Mouse (Mus musculus): ENCODE data around the gene Dock2. TPM values are rescaled to one million over a fixed set of nuclear protein-coding genes. Genes with fewer than 3 reads are reported as not detected.
"Not testable (repeated sequence)": the region's sequence is repeated elsewhere in the genome, so short reads cannot be mapped to it uniquely, and the experiment has no call there.

Dock2 gene
- total RNA-seq (2014; rRNA removed): 0.93 and 1.0 TPM in 2 replicates
- 0.67 and 1.4 TPM in 2 replicates for polyA plus RNA-seq (2015; fragmentation: Nextera tagmentation; extraction: Ambion mirVana)

DNA sequence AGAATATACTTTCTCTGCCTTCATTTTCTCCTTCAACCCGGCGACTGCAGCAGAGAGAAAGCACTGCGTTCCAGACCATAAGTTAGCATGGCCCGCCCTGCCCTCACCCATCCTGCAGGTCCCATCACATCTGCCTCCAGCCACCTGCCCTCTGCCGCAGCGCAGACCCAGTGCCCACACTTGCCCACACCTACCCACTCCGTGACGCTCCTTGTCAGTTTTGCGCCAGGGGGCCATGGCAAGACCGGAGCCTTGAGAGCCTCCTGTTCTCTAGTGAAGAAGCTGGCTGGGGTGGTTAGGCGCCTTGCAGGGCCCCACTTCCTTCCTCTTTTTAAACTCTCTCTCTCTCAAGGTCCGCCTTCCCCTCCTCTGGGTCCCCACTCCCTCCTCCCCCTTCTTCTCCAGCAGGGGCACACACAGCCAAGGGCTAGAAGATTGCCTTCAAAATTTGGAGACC lies at the start of gene Dock2:
TSS of gene Dock2 (minus strand) at position 306 of the 457 bp plus-strand sequence.
- Histone ChIP-seq H3K4me3 (ENCODE audit: low read length) (no peak within 1 kb of the TSS), H3K9me3 (ENCODE audit: low read length) (no peaks in the 10 kb centered on the region), H3K4me2 (ENCODE audit: low read depth, low read length) (no peak within 1 kb of the TSS), H3K9ac (replicated peaks; ENCODE audit: low read length) (no peak within 1 kb of the TSS), H3K36me3 (ENCODE audit: insufficient read depth, low read length) (no peaks in the 10 kb centered on the region), H3K27ac (no peak within 1 kb of the TSS), H3K27me3 (ENCODE audit: insufficient read depth, low read length) (no peaks in the 10 kb centered on the region), H3K4me1 (ENCODE audit: insufficient read depth, low read length) (no peaks in the 10 kb centered on the region)
- DNase-seq (ENCODE audit: low spot score) (no peak), ATAC-seq (no peak)
- TF ChIP-seq CTCF (IDR thresholded peaks at IDR 0.05; ENCODE audit: low read depth): no peak
- 89% methylated on average over 11 of the region's 12 CpGs for WGBS

DNA sequence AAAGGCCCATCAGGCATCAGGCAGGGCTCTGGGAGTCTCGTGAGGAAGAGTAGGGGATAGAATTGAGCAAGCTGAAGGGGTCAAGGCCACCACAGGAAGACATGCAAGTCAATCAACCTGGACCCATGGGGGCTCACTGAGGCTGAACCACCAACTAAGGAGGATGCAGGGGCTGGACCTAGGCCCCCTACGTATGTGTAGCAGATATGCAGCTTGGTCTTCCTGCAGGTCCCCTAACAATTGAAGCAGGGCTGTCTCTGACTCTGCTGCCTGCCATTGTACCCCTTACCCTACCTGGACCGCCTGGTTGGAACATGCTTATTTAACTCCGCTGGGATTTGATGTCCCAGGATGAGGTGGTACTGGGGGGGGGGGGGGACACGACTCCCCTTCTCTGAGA lies 49.0 kb upstream of the Dock2 start:
- Histone ChIP-seq H3K36me3 (ENCODE audit: insufficient read depth, low read length) (no peaks in the 10 kb centered on the region; the same call in 1 of the 2 replicates), H3K4me1 (ENCODE audit: insufficient read depth, low read length) (peaks cover 5% of the 10 kb centered on the region; the same call in 1 of the 2 replicates), H3K4me2 (ENCODE audit: low read depth, low read length) (peak overlapping the region; percentile 82), H3K27ac (no peak overlapping the region), H3K4me3 (ENCODE audit: low read length) (peak overlapping the region; percentile 68), H3K27me3 (ENCODE audit: insufficient read depth, low read length) (no peaks in the 10 kb centered on the region), H3K9ac (replicated peaks; ENCODE audit: low read length) (peak overlapping the region; percentile 49), H3K9me3 (ENCODE audit: low read length) (no peaks in the 10 kb centered on the region)
- ATAC-seq: no peak; the same call in 1 of the 2 replicates
- DNase-seq (ENCODE audit: low spot score): no peak
- 4% methylated on average over 4 of the region's 5 CpGs for WGBS
- TF ChIP-seq CTCF (IDR thresholded peaks at IDR 0.05; ENCODE audit: low read depth): no peak

DNA sequence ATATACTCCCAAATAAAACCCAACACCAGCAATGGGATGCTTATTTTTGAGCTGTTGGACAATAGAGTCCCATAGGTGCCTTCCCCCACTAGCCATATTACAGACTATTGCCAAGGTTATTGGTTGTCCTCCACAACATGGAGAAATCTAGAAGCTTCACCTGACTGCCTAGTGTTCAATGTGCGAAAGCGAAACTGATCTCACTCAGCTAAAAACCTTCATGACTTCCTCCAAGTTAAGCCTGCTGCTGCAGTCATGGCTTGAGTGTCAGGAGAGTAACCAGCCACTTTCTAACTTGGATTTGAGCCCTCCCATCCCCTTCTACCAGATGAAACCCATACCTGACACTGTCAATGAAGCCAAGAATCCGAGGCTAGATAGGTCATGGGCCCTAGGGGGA lies 44.1 kb upstream of the Dock2 start:
- Histone ChIP-seq H3K9ac (replicated peaks; ENCODE audit: low read length) (no peak overlapping the region), H3K27ac (no peak overlapping the region), H3K4me1 (ENCODE audit: insufficient read depth, low read length) (peaks cover 4% of the 10 kb centered on the region; the same call in 1 of the 2 replicates), H3K4me3 (ENCODE audit: low read length) (no peak overlapping the region), H3K4me2 (ENCODE audit: low read depth, low read length) (no peak overlapping the region), H3K36me3 (ENCODE audit: insufficient read depth, low read length) (no peaks in the 10 kb centered on the region; the same call in 1 of the 2 replicates), H3K27me3 (ENCODE audit: insufficient read depth, low read length) (no peaks in the 10 kb centered on the region), H3K9me3 (ENCODE audit: low read length) (no peaks in the 10 kb centered on the region)
- WGBS: 91% methylated on average over 3 of the region's 3 CpGs
- DNase-seq (ENCODE audit: low spot score) (no peak), ATAC-seq (no peak)
- no peak for TF ChIP-seq CTCF (IDR thresholded peaks at IDR 0.05; ENCODE audit: low read depth)

DNA sequence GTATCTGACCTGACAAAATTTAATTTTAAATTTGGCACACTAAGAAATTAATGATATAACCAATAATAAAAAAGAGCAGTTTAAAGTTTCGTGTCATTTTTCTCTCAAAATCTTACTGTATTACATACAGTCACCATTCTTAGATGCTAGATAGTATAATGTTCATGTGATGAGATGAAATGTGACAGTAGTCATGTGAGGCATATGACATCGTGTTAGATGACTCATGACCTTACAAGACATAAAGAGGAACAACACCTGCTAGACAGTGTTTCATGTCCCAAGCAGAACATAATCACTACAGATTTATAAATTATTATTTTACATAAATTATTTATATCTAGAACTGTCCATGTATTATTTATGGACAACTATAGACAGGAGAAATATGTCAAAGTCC lies 43.2 kb upstream of the Dock2 start:
- no peak for TF ChIP-seq CTCF (IDR thresholded peaks at IDR 0.05; ENCODE audit: low read depth)
- Histone ChIP-seq H3K27me3 (ENCODE audit: insufficient read depth, low read length) (no peaks in the 10 kb centered on the region), H3K27ac (no peak overlapping the region), H3K9ac (replicated peaks; ENCODE audit: low read length) (no peak overlapping the region), H3K4me2 (ENCODE audit: low read depth, low read length) (no peak overlapping the region), H3K9me3 (ENCODE audit: low read length) (no peaks in the 10 kb centered on the region), H3K4me3 (ENCODE audit: low read length) (no peak overlapping the region), H3K4me1 (ENCODE audit: insufficient read depth, low read length) (no peaks in the 10 kb centered on the region), H3K36me3 (ENCODE audit: insufficient read depth, low read length) (peaks cover 2% of the 10 kb centered on the region; the same call in 1 of the 2 replicates)
- WGBS: 95% methylated on average over 2 of the region's 2 CpGs
- no peak for DNase-seq (ENCODE audit: low spot score)
- ATAC-seq: no peak

DNA sequence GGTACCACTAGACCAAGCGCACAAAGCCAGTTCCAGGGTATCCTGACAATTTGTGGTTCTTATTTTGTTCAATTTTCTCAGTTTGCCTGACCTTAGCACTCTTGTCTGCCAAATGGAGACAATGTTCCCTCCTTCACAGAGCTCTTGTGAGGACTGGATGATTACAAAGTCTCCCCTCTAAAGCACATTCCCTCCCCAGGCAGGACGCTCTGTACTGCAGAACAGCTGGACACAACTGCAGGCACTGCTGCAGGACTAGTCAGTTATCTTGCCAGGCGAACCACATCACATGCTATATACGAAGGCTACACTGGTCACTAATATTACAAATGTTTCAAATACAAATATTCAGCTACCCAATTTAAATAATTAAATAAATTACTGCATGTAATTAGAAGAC lies 41.1 kb upstream of the Dock2 start:
- Histone ChIP-seq H3K9ac (replicated peaks; ENCODE audit: low read length) (no peak overlapping the region), H3K4me2 (ENCODE audit: low read depth, low read length) (no peak overlapping the region), H3K36me3 (ENCODE audit: insufficient read depth, low read length) (peaks cover 5% of the 10 kb centered on the region; the same call in 1 of the 2 replicates), H3K9me3 (ENCODE audit: low read length) (no peaks in the 10 kb centered on the region), H3K27me3 (ENCODE audit: insufficient read depth, low read length) (no peaks in the 10 kb centered on the region), H3K4me3 (ENCODE audit: low read length) (no peak overlapping the region), H3K27ac (no peak overlapping the region), H3K4me1 (ENCODE audit: insufficient read depth, low read length) (no peaks in the 10 kb centered on the region)
- DNase-seq (ENCODE audit: low spot score) (no peak), ATAC-seq (no peak)
- TF ChIP-seq CTCF (IDR thresholded peaks at IDR 0.05; ENCODE audit: low read depth): no peak
- 96% methylated on average over 4 of the region's 4 CpGs for WGBS

DNA sequence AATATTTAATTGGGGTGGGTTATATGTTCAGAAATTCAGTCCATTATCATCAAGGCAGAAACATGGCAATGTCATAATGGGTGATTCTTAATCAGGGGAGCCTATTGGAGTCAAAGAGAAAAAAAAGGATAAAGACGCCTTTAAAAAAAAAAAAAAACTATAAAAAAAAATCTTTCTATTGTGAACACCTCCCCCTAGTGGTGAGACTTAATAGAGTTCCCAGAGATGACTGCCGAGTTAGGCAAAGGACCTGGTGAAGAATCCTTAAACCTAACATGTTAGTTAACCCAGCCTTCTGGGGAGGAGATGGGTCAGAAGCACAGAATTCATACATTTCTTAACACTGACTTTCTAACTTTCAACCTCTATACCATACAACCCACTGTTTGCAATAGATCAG lies 31.1 kb upstream of the Dock2 start:
- 3% methylated on average over 2 of the region's 2 CpGs for WGBS
- no peaks in the 10 kb centered on the region for H3K27me3 ChIP-seq (ENCODE audit: insufficient read depth, low read length)
- no peaks in the 10 kb centered on the region for H3K36me3 ChIP-seq (ENCODE audit: insufficient read depth, low read length)
- TF ChIP-seq CTCF (IDR thresholded peaks at IDR 0.05; ENCODE audit: low read depth): peak; percentile 71
- H3K27ac ChIP-seq: no peak overlapping the region
- no peak overlapping the region for H3K4me2 ChIP-seq (ENCODE audit: low read depth, low read length)
- DNase-seq (ENCODE audit: low spot score): peak; percentile 84
- ATAC-seq: no peak
- no peaks in the 10 kb centered on the region for H3K4me1 ChIP-seq (ENCODE audit: insufficient read depth, low read length)
- H3K9ac ChIP-seq (replicated peaks; ENCODE audit: low read length): no peak overlapping the region
- no peaks in the 10 kb centered on the region for H3K9me3 ChIP-seq (ENCODE audit: low read length)
- H3K4me3 ChIP-seq (ENCODE audit: low read length): no peak overlapping the region

DNA sequence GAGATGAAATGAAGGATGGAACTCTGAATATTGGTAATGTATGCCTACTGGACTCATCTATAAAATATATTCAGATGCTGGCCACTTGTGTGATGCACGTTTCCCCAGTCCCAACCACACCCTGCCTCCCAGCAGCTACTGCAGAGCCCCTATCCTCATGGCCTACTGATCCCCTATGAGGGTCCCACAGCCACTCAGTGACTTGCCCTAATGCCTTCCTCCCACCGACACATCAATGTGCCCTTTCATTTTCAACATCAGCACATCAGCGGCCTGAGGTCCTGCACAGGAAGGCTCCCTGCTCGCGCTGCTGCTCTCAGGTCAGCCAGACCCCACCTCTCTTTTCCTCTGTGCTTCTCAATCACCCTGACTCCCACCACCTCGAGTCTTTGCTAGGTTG lies 30.6 kb upstream of the Dock2 start:
- no peaks in the 10 kb centered on the region for H3K9me3 ChIP-seq (ENCODE audit: low read length)
- no peak for DNase-seq (ENCODE audit: low spot score)
- 83% methylated on average over 6 of the region's 6 CpGs for WGBS
- TF ChIP-seq CTCF (IDR thresholded peaks at IDR 0.05; ENCODE audit: low read depth): no peak
- H3K36me3 ChIP-seq (ENCODE audit: insufficient read depth, low read length): no peaks in the 10 kb centered on the region
- H3K4me1 ChIP-seq (ENCODE audit: insufficient read depth, low read length): no peaks in the 10 kb centered on the region
- no peak for ATAC-seq
- no peaks in the 10 kb centered on the region for H3K27me3 ChIP-seq (ENCODE audit: insufficient read depth, low read length)
- H3K4me3 ChIP-seq (ENCODE audit: low read length): no peak overlapping the region
- no peak overlapping the region for H3K27ac ChIP-seq
- H3K4me2 ChIP-seq (ENCODE audit: low read depth, low read length): no peak overlapping the region
- no peak overlapping the region for H3K9ac ChIP-seq (replicated peaks; ENCODE audit: low read length)

DNA sequence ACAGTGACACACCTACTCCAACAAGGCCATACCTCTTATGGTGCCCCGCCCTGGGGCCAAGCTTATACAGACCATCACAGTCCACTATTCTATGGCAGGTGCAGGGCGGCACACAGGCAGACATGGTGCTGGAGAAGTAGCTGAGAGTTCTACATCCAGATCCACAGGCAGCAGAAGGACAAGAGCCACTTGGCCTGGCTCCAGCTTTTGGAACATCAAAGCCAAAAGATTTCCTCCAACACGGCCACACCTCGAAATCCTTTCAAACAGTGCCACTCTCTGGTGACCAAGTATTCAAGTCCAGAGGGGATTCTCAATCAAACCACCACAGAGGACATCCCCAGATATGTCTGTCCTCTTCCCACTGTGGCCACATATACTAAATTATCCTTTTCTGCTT lies 21.3 kb upstream of the Dock2 start:
- not testable (repeated sequence) for H3K9ac ChIP-seq (replicated peaks; ENCODE audit: low read length); H3K27ac ChIP-seq; H3K4me1 ChIP-seq (ENCODE audit: insufficient read depth, low read length); H3K36me3 ChIP-seq (ENCODE audit: insufficient read depth, low read length); H3K4me2 ChIP-seq (ENCODE audit: low read depth, low read length); H3K27me3 ChIP-seq (ENCODE audit: insufficient read depth, low read length); H3K9me3 ChIP-seq (ENCODE audit: low read length); ATAC-seq; H3K4me3 ChIP-seq (ENCODE audit: low read length)
- peak; percentile 7 for DNase-seq (ENCODE audit: low spot score)
- 79% methylated on average over 4 of the region's 4 CpGs for WGBS

DNA sequence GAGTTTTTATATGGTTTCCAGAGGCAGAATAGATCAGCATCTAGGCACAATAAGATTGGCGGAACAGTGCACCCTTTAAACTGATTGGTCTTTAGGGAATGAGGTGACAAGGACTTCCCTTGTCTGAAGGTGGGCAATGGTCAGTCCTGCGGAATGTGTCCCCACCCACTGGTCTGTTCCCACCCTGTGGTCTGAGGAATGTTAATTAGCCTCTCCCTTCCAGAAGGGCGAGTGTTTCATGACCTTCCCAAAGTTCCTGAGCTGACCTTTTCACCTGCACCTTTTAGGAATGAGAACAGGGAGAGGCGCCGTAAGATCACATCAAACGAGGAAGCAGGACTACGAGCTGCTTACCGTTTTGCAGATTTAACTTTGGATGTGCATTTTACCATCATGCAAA lies 14.4 kb upstream of the Dock2 start:
- ATAC-seq; H3K9ac ChIP-seq (replicated peaks; ENCODE audit: low read length); H3K27me3 ChIP-seq (ENCODE audit: insufficient read depth, low read length); DNase-seq (ENCODE audit: low spot score); H3K4me2 ChIP-seq (ENCODE audit: low read depth, low read length); H3K27ac ChIP-seq; H3K36me3 ChIP-seq (ENCODE audit: insufficient read depth, low read length); H3K4me1 ChIP-seq (ENCODE audit: insufficient read depth, low read length); H3K9me3 ChIP-seq (ENCODE audit: low read length); H3K4me3 ChIP-seq (ENCODE audit: low read length): not testable (repeated sequence)
- 69% methylated on average over 8 of the region's 8 CpGs for WGBS

Data from hindbrain, postnatal 0 days (tissue).